Mouse (Mus musculus) heart, adult 2 months (tissue): ENCODE measurements at regions not wholly inside any gene's neighbourhood (a gene's known extent, or its start where the extent isn't known, plus 50 kb on each side); places are given as distances from the start of the nearest gene placed in this dataset.

Source experiments
- CTCF ChIP-seq: fragments of 200-600 bp; IDR thresholded peaks from 2 replicates; pipeline ENCODE4 v1.8.1; 2022; ENCODE audit warnings: antibody characterized with exemption, mild to moderate bottlenecking, moderate library complexity
- POLR2A ChIP-seq: fragments of 200-500 bp; IDR thresholded peaks from 2 replicates; pipeline ENCODE4 v1.6.1; 2011; ENCODE audit warnings: mild to moderate bottlenecking, low read depth, low read length, control low read depth; ENCODE audit not compliant: insufficient read depth

DNA sequence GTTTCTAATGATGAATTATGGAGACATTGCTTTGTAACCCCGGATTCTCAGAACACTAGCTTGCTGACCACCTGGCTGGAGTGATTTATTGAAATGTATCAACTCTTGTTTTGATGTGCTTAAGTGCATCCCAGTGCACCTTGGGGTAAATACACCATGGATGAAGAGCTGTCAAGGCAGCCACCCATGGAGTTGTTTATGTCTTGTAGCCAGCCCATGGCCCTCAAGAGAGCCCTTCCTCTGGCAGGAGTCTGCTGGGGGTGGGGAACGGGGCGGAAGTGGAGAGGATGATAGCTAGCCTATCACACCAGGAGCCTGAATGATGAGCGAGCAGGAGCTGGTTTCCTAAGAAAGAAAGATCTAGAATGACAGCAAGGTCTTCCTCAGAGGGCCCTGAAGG lies 128.6 kb upstream of the A1bg start:
- TF ChIP-seq CTCF, result no peak
- no peak for TF ChIP-seq POLR2A
